Mouse (Mus musculus) hindbrain, embryonic 12.5 days (tissue): ENCODE data around the gene Sorcs2. TPM values are rescaled to one million over a fixed set of nuclear protein-coding genes. Genes with fewer than 3 reads are reported as not detected.
A peak's percentile ranks its signal among the peaks of the same experiment; 100 is the strongest.

Experiments used
- ATAC-seq: fragments of 200-750 bp; cut with Nextera tagmentation; 2 replicates; pipeline ENCODE4 v1.8.0; 2017; ENCODE audit warnings: moderate TSS enrichment; ENCODE audit not compliant: low FRiP score
- H3K27ac ChIP-seq: fragments of 300-500 bp; sonication (generic); 2 replicates; pipeline ENCODE4 v1.5.1; 2016; ENCODE audit warnings: mild to moderate bottlenecking
- H3K27me3 ChIP-seq: fragments of 300-500 bp; sonication (generic); 2 replicates; pipeline ENCODE4 v1.6.1; 2016; ENCODE audit warnings: mild to moderate bottlenecking
- H3K36me3 ChIP-seq: fragments of 300-500 bp; sonication (generic); 2 replicates; pipeline ENCODE4 v1.6.1; 2016; ENCODE audit warnings: mild to moderate bottlenecking
- H3K4me1 ChIP-seq: fragments of 300-500 bp; sonication (generic); 2 replicates; pipeline ENCODE4 v1.6.1; 2016
- H3K4me2 ChIP-seq: fragments of 300-500 bp; sonication (generic); replicated peaks from 2 replicates; pipeline ENCODE4 v1.6.1; 2016; ENCODE audit warnings: mild to moderate bottlenecking
- H3K4me3 ChIP-seq: fragments of 300-500 bp; sonication (generic); 2 replicates; pipeline ENCODE4 v1.5.1; 2016; ENCODE audit warnings: mild to moderate bottlenecking
- H3K9ac ChIP-seq: fragments of 300-500 bp; sonication (generic); 2 replicates; pipeline ENCODE4 v1.6.1; 2016; ENCODE audit warnings: mild to moderate bottlenecking, moderate library complexity
- H3K9me3 ChIP-seq: fragments of 300-500 bp; sonication (generic); replicated peaks from 2 replicates; pipeline ENCODE4 v1.6.1; 2016; ENCODE audit warnings: mild to moderate bottlenecking
- WGBS: fragments of 180-500 bp; shearing (Covaris S2); methylation state at CpG from one replicate; pipeline ENCODE4 v1.1.7; 2016; 5-methylcytosine and 5-hydroxymethylcytosine counted together
- polyA plus RNA-seq: library from polyadenylated mRNA; unstranded; fragments of >200 nt; fragmentation: Nextera tagmentation; extraction: Ambion mirVana; gene quantifications from 2 replicates; pipeline ENCODE4 v1.2.1, GENCODE M21; 2016

The Sorcs2 gene
- polyA plus RNA-seq, 1 experiment from 2014 or later, result 17.5 TPM

GRCm38 (mm10) chr5:36118061-36118460 is 279.9 kb downstream of the Sorcs2 start:
- 29% methylated on average over 5 of the region's 5 CpGs for WGBS
- Histone ChIP-seq H3K36me3 (no peaks in the 10 kb centered on the region), H3K4me2 (no peak overlapping the region), H3K9ac (no peak overlapping the region), H3K4me3 (no peak overlapping the region), H3K4me1 (peaks cover 74% of the 10 kb centered on the region), H3K27me3 (no peaks in the 10 kb centered on the region; the same call in 1 of the 2 replicates), H3K9me3 (no peaks in the 10 kb centered on the region), H3K27ac (peak overlapping the region; percentile 53)
- ATAC-seq, result peak; percentile 61

- ATAC-seq, result peak; percentile 21; the same call in 1 of the 2 replicates
- Histone ChIP-seq H3K9ac (no peak overlapping the region; the same call in 1 of the 2 replicates), H3K4me1 (peaks cover 70% of the 10 kb centered on the region), H3K27me3 (no peaks in the 10 kb centered on the region; the same call in 1 of the 2 replicates), H3K27ac (no peak overlapping the region), H3K36me3 (no peaks in the 10 kb centered on the region), H3K4me3 (no peak overlapping the region), H3K4me2 (no peak overlapping the region), H3K9me3 (no peaks in the 10 kb centered on the region)
- WGBS, result 31% methylated on average over 7 of the region's 7 CpGs
Observed at GRCm38 (mm10) chr5:36115519-36115918, 282.4 kb downstream of the Sorcs2 start.

DNA sequence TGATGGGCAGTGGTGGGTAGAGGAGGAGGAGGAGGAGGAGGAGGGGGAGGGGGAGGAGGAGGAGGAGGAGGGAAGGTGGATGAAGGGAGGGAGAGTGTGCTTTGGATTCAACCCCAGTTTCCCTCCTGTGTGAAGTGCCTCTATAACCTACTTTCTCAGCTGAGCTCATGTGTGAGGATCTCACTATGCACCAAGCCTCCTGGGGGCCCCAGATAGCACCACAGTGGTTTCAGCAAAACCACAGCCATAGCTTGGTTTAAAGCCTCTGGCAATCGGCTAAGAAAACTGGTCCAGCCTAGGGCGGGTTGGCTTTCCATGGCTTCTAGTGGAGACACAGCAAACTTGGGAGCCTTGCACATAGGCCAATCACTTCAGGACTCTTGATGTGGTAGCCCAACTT is 284.2 kb downstream of the Sorcs2 start:
- no peaks in the 10 kb centered on the region; the same call in 1 of the 2 replicates for H3K27me3 ChIP-seq
- H3K4me3 ChIP-seq, result no peak overlapping the region
- ATAC-seq, result no peak
- WGBS, result 89% methylated on average over 2 of the region's 2 CpGs
- H3K27ac ChIP-seq, result no peak overlapping the region
- no peak overlapping the region for H3K9ac ChIP-seq
- peaks cover 55% of the 10 kb centered on the region for H3K4me1 ChIP-seq
- no peak overlapping the region for H3K4me2 ChIP-seq
- H3K9me3 ChIP-seq, result no peaks in the 10 kb centered on the region
- no peaks in the 10 kb centered on the region for H3K36me3 ChIP-seq

GRCm38 (mm10) chr5:36112696-36113095 is 285.2 kb downstream of the Sorcs2 start:
- Histone ChIP-seq H3K27ac (no peak overlapping the region), H3K4me1 (peaks cover 48% of the 10 kb centered on the region), H3K9me3 (no peaks in the 10 kb centered on the region), H3K27me3 (no peaks in the 10 kb centered on the region; the same call in 1 of the 2 replicates), H3K4me2 (no peak overlapping the region), H3K9ac (no peak overlapping the region), H3K36me3 (no peaks in the 10 kb centered on the region), H3K4me3 (no peak overlapping the region)
- no peak for ATAC-seq
- 71% methylated on average over 6 of the region's 6 CpGs for WGBS

DNA sequence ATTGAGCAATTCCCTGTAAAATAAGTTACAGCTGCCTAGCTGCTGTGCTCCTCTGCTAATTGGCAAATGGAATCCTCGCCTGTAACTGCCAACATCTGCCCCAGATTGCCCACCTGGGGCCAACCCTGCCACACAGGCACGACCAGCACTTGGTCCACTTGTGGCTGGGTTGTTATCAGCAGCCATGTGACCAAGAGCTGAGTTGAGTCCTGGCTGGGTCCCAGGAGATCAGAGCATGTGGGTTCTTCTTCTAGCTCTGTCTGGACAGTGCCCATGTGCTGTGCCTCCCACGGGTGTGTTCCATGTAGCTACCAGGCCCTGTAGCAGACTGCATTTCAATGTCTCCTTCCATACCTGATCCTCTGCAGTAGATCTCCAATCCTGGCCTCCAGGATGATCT is 286.4 kb downstream of the Sorcs2 start:
- no peaks in the 10 kb centered on the region for H3K27me3 ChIP-seq
- peaks cover 36% of the 10 kb centered on the region for H3K4me1 ChIP-seq
- H3K36me3 ChIP-seq, result no peaks in the 10 kb centered on the region
- ATAC-seq, result no peak
- H3K27ac ChIP-seq, result no peak overlapping the region
- no peak overlapping the region for H3K9ac ChIP-seq
- no peaks in the 10 kb centered on the region for H3K9me3 ChIP-seq
- WGBS, result 72% methylated on average over 3 of the region's 3 CpGs
- no peak overlapping the region for H3K4me3 ChIP-seq
- no peak overlapping the region for H3K4me2 ChIP-seq

- Histone ChIP-seq H3K27ac (no peak overlapping the region), H3K4me2 (no peak overlapping the region), H3K9ac (no peak overlapping the region), H3K36me3 (no peaks in the 10 kb centered on the region), H3K4me3 (no peak overlapping the region), H3K9me3 (no peaks in the 10 kb centered on the region), H3K4me1 (peaks cover 16% of the 10 kb centered on the region), H3K27me3 (no peaks in the 10 kb centered on the region)
- 77% methylated on average over 4 of the region's 4 CpGs for WGBS
- ATAC-seq, result no peak
Observed at GRCm38 (mm10) chr5:36108339-36108887, 289.5 kb downstream of the Sorcs2 start.

DNA sequence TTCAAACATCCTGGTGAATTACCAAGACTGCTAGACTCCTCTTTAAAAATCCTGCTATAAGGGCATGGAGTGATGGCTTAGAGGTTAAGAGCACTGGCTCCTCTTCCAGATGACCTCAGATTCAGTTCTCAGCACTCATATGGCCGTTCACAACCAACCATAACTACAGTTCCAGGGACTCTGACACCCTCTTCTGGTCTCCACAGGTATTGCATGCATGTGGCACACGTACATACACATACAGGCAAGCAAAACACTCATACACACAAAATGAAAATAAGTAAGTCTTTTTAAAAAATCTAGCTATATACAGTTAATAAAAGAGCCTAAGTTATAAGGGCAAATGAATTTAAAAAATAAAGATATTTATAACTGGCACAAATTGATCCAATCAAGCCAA is 294.5 kb downstream of the Sorcs2 start:
- Histone ChIP-seq H3K4me1 (peaks cover 7% of the 10 kb centered on the region; the same call in 1 of the 2 replicates), H3K9me3 (no peaks in the 10 kb centered on the region), H3K4me2 (no peak overlapping the region), H3K27me3 (no peaks in the 10 kb centered on the region), H3K4me3 (no peak overlapping the region), H3K27ac (no peak overlapping the region), H3K36me3 (no peaks in the 10 kb centered on the region), H3K9ac (no peak overlapping the region)
- no peak for ATAC-seq
- WGBS, result 92% methylated on average over 2 of the region's 2 CpGs

DNA sequence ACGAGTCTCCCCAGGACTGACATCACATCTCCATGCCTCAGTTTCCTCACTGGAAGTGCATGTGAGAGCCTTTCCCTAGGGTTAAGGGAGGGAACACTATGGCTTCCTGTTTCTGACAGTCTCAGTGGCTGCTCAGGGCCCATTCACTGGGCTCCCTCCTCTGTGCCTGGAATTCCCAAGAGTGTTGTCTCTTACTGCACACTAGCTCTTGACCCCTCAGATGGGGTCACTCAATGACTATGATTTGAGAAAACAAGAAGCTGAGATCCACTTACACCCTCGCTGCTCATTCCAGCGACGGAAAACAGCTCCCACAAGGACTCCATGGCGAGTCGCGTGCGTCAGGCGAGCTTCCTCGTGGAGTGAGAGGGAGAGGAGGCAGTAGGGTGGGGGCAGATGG is 296.8 kb downstream of the Sorcs2 start:
- 60% methylated on average over 10 of the region's 10 CpGs for WGBS
- H3K9ac ChIP-seq, result no peak overlapping the region

GRCm38 (mm10) chr5:36100488-36100887 is 297.5 kb downstream of the Sorcs2 start:
- 59% methylated on average over 3 of the region's 3 CpGs for WGBS
- no peak overlapping the region for H3K27ac ChIP-seq

More for the DNA sequence above, 296.8 kb downstream of the Sorcs2 start:
- Histone ChIP-seq H3K27ac (no peak overlapping the region), H3K27me3 (no peaks in the 10 kb centered on the region), H3K4me3 (no peak overlapping the region), H3K9me3 (no peaks in the 10 kb centered on the region), H3K4me1 (peaks cover 5% of the 10 kb centered on the region; the same call in 1 of the 2 replicates), H3K36me3 (no peaks in the 10 kb centered on the region), H3K4me2 (no peak overlapping the region)
- no peak for ATAC-seq

GRCm38 (mm10) chr5:36099662-36100061 is 298.3 kb downstream of the Sorcs2 start:
- Histone ChIP-seq H3K27me3 (no peaks in the 10 kb centered on the region), H3K9me3 (no peaks in the 10 kb centered on the region), H3K27ac (no peak overlapping the region), H3K4me3 (no peak overlapping the region), H3K9ac (no peak overlapping the region), H3K4me2 (no peak overlapping the region), H3K36me3 (no peaks in the 10 kb centered on the region), H3K4me1 (peaks cover 5% of the 10 kb centered on the region; the same call in 1 of the 2 replicates)
- ATAC-seq, result no peak
- 52% methylated on average over 4 of the region's 4 CpGs for WGBS

More at GRCm38 (mm10) chr5:36100488-36100887, 297.5 kb downstream of the Sorcs2 start:
- Histone ChIP-seq H3K4me2 (no peak overlapping the region), H3K4me1 (peaks cover 5% of the 10 kb centered on the region; the same call in 1 of the 2 replicates), H3K9ac (no peak overlapping the region), H3K27me3 (no peaks in the 10 kb centered on the region), H3K4me3 (no peak overlapping the region), H3K9me3 (no peaks in the 10 kb centered on the region), H3K36me3 (no peaks in the 10 kb centered on the region)
- no peak for ATAC-seq

GRCm38 (mm10) chr5:36096046-36096445 is 301.9 kb downstream of the Sorcs2 start:
- WGBS, result 81% methylated on average over 8 of the region's 8 CpGs
- no peak for ATAC-seq

GRCm38 (mm10) chr5:36090036-36090435 is 307.9 kb downstream of the Sorcs2 start:
- Histone ChIP-seq H3K27ac (no peak overlapping the region), H3K9me3 (no peaks in the 10 kb centered on the region), H3K27me3 (no peaks in the 10 kb centered on the region), H3K36me3 (no peaks in the 10 kb centered on the region), H3K4me1 (peaks cover 6% of the 10 kb centered on the region; the same call in 1 of the 2 replicates), H3K4me2 (no peak overlapping the region), H3K9ac (no peak overlapping the region), H3K4me3 (no peak overlapping the region)
- no peak for ATAC-seq
- 75% methylated on average over 7 of the region's 7 CpGs for WGBS

More at GRCm38 (mm10) chr5:36096046-36096445, 301.9 kb downstream of the Sorcs2 start:
- no peak overlapping the region for H3K9ac ChIP-seq
- H3K4me2 ChIP-seq, result no peak overlapping the region
- H3K4me3 ChIP-seq, result no peak overlapping the region
- H3K36me3 ChIP-seq, result no peaks in the 10 kb centered on the region
- H3K27ac ChIP-seq, result no peak overlapping the region
- no peaks in the 10 kb centered on the region for H3K9me3 ChIP-seq
- peaks cover 5% of the 10 kb centered on the region; the same call in 1 of the 2 replicates for H3K4me1 ChIP-seq
- H3K27me3 ChIP-seq, result no peaks in the 10 kb centered on the region

DNA sequence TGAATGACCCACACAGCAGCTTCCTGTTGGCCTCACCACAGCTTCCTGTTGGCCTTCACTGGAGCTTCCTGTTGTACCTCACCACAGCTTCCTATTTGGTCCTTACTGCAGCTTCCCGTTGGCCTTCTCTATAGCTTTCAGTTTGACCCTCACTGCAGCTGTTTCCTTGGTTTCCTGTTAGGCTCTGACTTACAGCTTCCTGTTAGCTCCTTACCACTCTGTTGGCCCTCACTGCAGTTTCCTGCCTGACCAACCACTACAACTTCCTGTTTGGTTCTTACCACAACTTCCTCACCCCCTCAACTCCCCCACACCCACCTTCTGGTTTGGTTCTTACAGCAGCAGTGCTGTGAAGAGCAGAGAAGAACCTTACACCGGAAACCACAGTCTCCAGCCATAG is 308.7 kb downstream of the Sorcs2 start:
- Histone ChIP-seq H3K27ac (no peak overlapping the region), H3K9ac (no peak overlapping the region), H3K27me3 (no peaks in the 10 kb centered on the region), H3K4me2 (no peak overlapping the region), H3K9me3 (no peaks in the 10 kb centered on the region), H3K4me1 (peaks cover 6% of the 10 kb centered on the region; the same call in 1 of the 2 replicates), H3K36me3 (no peaks in the 10 kb centered on the region), H3K4me3 (no peak overlapping the region)
- WGBS, result 85% methylated on average over 2 of the region's 2 CpGs
- ATAC-seq, result no peak
